Mouse (Mus musculus): ENCODE data around the gene Cap1.

Gene Cap1

GRCm38 (mm10) chr4:122887336-122887735, 1.5 kb upstream of the Cap1 start:
- no peak for DNase-seq (ENCODE audit: low read depth, low spot score)

- DNase-seq (ENCODE audit: low read depth, low spot score), result no peak
Observed at GRCm38 (mm10) chr4:122886579-122887254, 861 bp upstream of the Cap1 start.

GRCm38 (mm10) chr4:122884481-122885340, 1.1 kb downstream of the Cap1 start:
- DNase-seq (ENCODE audit: low read depth, low spot score), result no peak

- DNase-seq (ENCODE audit: low read depth, low spot score), result no peak
Observed at GRCm38 (mm10) chr4:122884051-122884450, 1.8 kb downstream of the Cap1 start.

- no peak for DNase-seq (ENCODE audit: low read depth, low spot score)
Observed at GRCm38 (mm10) chr4:122883294-122883693, 2.6 kb downstream of the Cap1 start.

GRCm38 (mm10) chr4:122882544-122882943, 3.3 kb downstream of the Cap1 start:
- DNase-seq (ENCODE audit: low read depth, low spot score), result no peak

GRCm38 (mm10) chr4:122878333-122879070, 7.4 kb downstream of the Cap1 start:
- DNase-seq (ENCODE audit: low read depth, low spot score), result peak; percentile 48

- no peak for DNase-seq (ENCODE audit: low read depth, low spot score)
Observed at GRCm38 (mm10) chr4:122873512-122873911, 12.3 kb downstream of the Cap1 start.

GRCm38 (mm10) chr4:122873003-122873402, 12.9 kb downstream of the Cap1 start:
- no peak for DNase-seq (ENCODE audit: low read depth, low spot score)

GRCm38 (mm10) chr4:122871989-122872388, 13.9 kb downstream of the Cap1 start:
- no peak for DNase-seq (ENCODE audit: low read depth, low spot score)

GRCm38 (mm10) chr4:122871269-122871668, 14.6 kb downstream of the Cap1 start:
- no peak for DNase-seq (ENCODE audit: low read depth, low spot score)

- no peak for DNase-seq (ENCODE audit: low read depth, low spot score)
Observed at GRCm38 (mm10) chr4:122870741-122871140, 15.1 kb downstream of the Cap1 start.

- DNase-seq (ENCODE audit: low read depth, low spot score), result no peak
Observed at GRCm38 (mm10) chr4:122870027-122870426, 15.8 kb downstream of the Cap1 start.

GRCm38 (mm10) chr4:122868041-122868440, 17.8 kb downstream of the Cap1 start:
- DNase-seq (ENCODE audit: low read depth, low spot score), result no peak

- DNase-seq (ENCODE audit: low read depth, low spot score), result no peak
Observed at GRCm38 (mm10) chr4:122861836-122862235, 24.0 kb downstream of the Cap1 start.

- DNase-seq (ENCODE audit: low read depth, low spot score), result no peak
Observed at GRCm38 (mm10) chr4:122859096-122859674, 26.7 kb downstream of the Cap1 start.

- no peak for DNase-seq (ENCODE audit: low read depth, low spot score)
Observed at GRCm38 (mm10) chr4:122857909-122858308, 27.9 kb downstream of the Cap1 start.

- DNase-seq (ENCODE audit: low read depth, low spot score), result no peak
Observed at GRCm38 (mm10) chr4:122854770-122855169, 31.1 kb downstream of the Cap1 start.

GRCm38 (mm10) chr4:122853691-122854090, 32.2 kb downstream of the Cap1 start:
- peak; percentile 18 for DNase-seq (ENCODE audit: low read depth, low spot score)

- DNase-seq (ENCODE audit: low read depth, low spot score), result no peak
Observed at GRCm38 (mm10) chr4:122851535-122851934, 34.3 kb downstream of the Cap1 start.

- DNase-seq (ENCODE audit: low read depth, low spot score), result peak; percentile 39
Observed at GRCm38 (mm10) chr4:122848150-122848621, 37.7 kb downstream of the Cap1 start.

- no peak for DNase-seq (ENCODE audit: low read depth, low spot score)
Observed at GRCm38 (mm10) chr4:122838416-122838815, 47.4 kb downstream of the Cap1 start.

Data from skeletal muscle tissue, adult 2 months (tissue).